Mouse (Mus musculus) limb, embryonic 11.5 days (tissue): ENCODE measurements around the gene Prpf6. TPM values are rescaled to one million over a fixed set of nuclear protein-coding genes. Genes with fewer than 3 reads are reported as not detected.

Source experiments
- ATAC-seq: fragments of 200-750 bp; cut with Nextera tagmentation; 2 replicates; pipeline ENCODE4 v1.8.0; 2017; ENCODE audit warnings: low read depth; ENCODE audit not compliant: insufficient number of reproducible peaks, low FRiP score, low TSS enrichment
- DNase-seq: peaks from one replicate; pipeline ENCODE4 v3.0.0-alpha.2; 2015; ENCODE audit warnings: low spot score
- H3K27ac ChIP-seq: fragments of 300-500 bp; sonication (generic); replicated peaks from 2 replicates; pipeline ENCODE4 v1.5.1; 2014; ENCODE audit warnings: low read depth, mild to moderate bottlenecking, low read length
- H3K27me3 ChIP-seq: fragments of 300-500 bp; sonication (generic); 2 replicates; pipeline ENCODE4 v1.6.1; 2014; ENCODE audit warnings: mild to moderate bottlenecking, low read length, mixed read lengths; ENCODE audit not compliant: control insufficient read depth, insufficient read depth
- H3K36me3 ChIP-seq: fragments of 300-500 bp; sonication (generic); 2 replicates; pipeline ENCODE4 v1.6.1; 2014; ENCODE audit warnings: mild to moderate bottlenecking, low read length, moderate library complexity, mixed read lengths; ENCODE audit not compliant: control insufficient read depth, insufficient read depth
- H3K4me1 ChIP-seq: fragments of 300-500 bp; sonication (generic); 2 replicates; pipeline ENCODE4 v1.6.1; 2014; ENCODE audit warnings: low read length, mixed read lengths; ENCODE audit not compliant: control insufficient read depth, insufficient read depth
- H3K4me2 ChIP-seq: fragments of 300-500 bp; sonication (generic); 2 replicates; pipeline ENCODE4 v1.6.1; 2014; ENCODE audit warnings: low read depth, mild to moderate bottlenecking, moderate library complexity; ENCODE audit not compliant: severe bottlenecking
- H3K4me3 ChIP-seq: fragments of 300-500 bp; sonication (generic); 2 replicates; pipeline ENCODE4 v1.5.1; 2014; ENCODE audit warnings: low read depth, low read length
- H3K9ac ChIP-seq: fragments of 300-500 bp; sonication (generic); 2 replicates; pipeline ENCODE4 v1.6.1; 2014; ENCODE audit warnings: mild to moderate bottlenecking, low read length
- H3K9me3 ChIP-seq: fragments of 300-500 bp; sonication (generic); 2 replicates; pipeline ENCODE4 v1.6.1; 2016; ENCODE audit warnings: low read length; ENCODE audit not compliant: control insufficient read depth
- WGBS: fragments of 180-500 bp; shearing (Covaris S2); extraction: QIAGEN DNeasy Blood & Tissue Kit; methylation state at CpG from one replicate; pipeline ENCODE4 v1.1.7; 2014; 5-methylcytosine and 5-hydroxymethylcytosine counted together
- polyA plus RNA-seq: library from polyadenylated mRNA; unstranded; fragments of >200 nt; fragmentation: Nextera tagmentation; extraction: Ambion mirVana; gene quantifications from 2 replicates; pipeline ENCODE4 v1.2.1, GENCODE M21; 2014

The Prpf6 gene
- polyA plus RNA-seq, 1 experiment from 2014 or later, result 78.7 TPM

DNA sequence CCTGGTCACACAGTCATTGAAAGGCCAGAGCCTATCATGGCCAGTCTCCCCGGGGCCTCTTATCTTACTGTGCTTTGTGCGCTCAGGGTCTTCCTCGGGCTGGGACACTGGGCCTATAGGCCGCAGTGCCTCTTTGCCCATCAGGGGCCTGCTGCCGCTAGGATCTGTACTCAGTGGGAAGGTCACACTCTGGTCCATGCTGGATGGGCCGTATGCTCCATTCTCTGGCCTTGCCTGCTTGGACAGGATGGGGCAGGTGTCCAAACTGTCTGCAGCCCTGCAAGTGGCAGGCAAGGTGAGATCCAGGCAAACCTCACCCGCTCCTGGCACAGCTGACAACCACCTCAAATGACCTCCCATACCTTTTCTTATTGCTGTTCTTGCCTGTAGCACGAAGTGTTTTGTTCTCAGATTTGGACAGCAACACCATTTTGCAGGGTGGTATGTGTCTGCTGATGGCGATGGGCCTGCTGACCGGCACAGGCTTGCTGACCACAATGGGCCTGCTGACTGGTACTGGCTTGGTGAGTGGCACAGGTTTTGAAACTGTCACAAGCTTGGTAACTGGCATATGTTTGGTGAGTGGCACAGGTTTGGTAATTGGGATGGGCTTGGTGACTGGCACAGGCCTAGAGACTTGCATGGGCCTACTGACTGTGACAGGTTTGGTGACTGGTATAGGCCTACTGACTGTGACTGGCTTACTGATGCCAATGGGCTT lies 2.5 kb upstream of the Prpf6 start:
- ATAC-seq, result no peak

DNA sequence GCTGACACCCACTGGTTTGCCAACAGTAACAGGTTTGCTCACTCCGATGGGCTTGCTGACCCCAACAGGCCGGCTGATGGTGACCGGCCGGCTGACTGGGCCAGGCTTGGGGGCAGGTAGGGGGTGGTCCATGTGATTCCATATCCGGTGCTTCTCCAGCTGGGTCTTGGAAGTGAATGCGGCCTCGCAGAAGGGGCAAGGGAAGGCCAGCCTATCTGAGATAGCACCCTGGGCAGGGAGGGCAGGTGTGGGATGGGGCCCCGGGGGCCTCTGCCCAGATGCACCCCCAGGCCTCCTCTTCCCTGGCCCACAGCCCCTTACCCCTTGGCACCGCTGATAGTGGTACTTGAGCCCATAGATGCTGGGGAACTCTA lies 1.9 kb upstream of the Prpf6 start:
- ATAC-seq (no peak), DNase-seq (no peak)
- WGBS, result 88% methylated on average over 9 of the region's 9 CpGs
- H3K9me3 ChIP-seq, result no peaks in the 10 kb centered on the region
- H3K36me3 ChIP-seq, result peaks cover 29% of the 10 kb centered on the region
- no peak overlapping the region for H3K27ac ChIP-seq
- no peak overlapping the region for H3K4me2 ChIP-seq
- H3K4me1 ChIP-seq, result peaks cover 5% of the 10 kb centered on the region
- H3K9ac ChIP-seq, result no peak overlapping the region
- no peaks in the 10 kb centered on the region for H3K27me3 ChIP-seq
- no peak overlapping the region for H3K4me3 ChIP-seq

More for the DNA sequence above, 2.5 kb upstream of the Prpf6 start:
- Histone ChIP-seq H3K36me3 (peaks cover 33% of the 10 kb centered on the region), H3K27ac (no peak overlapping the region), H3K27me3 (no peaks in the 10 kb centered on the region), H3K4me3 (no peak overlapping the region), H3K9me3 (no peaks in the 10 kb centered on the region), H3K4me2 (no peak overlapping the region), H3K9ac (no peak overlapping the region), H3K4me1 (peaks cover 5% of the 10 kb centered on the region)
- 95% methylated on average over 10 of the region's 10 CpGs for WGBS
- DNase-seq, result no peak

DNA sequence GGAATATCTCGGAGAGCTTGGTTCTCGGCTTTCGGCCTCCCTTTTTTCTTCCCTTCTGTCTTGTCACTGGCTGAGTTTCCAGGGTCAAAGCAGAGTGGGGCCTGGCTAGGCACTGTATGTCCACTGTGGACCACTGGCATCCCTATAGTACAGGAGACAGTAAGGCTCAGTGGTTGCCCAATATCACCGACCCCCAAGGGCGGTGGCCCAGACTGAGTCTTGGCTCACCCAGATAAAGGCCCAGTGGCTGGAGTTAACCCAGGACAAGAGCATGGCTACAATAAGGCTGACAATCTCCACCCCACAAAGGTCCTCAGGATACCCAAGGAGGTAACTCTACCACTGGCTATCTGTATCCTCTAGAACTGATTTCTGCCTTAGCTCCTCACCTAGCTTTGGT lies 1.2 kb upstream of the Prpf6 start:
- 100% methylated on average over 5 of the region's 5 CpGs for WGBS
- H3K27me3 ChIP-seq, result no peaks in the 10 kb centered on the region
- peaks cover 26% of the 10 kb centered on the region for H3K36me3 ChIP-seq
- no peak overlapping the region for H3K9ac ChIP-seq
- H3K4me2 ChIP-seq, result no peak overlapping the region
- no peak for ATAC-seq
- H3K9me3 ChIP-seq, result no peaks in the 10 kb centered on the region
- H3K27ac ChIP-seq, result no peak overlapping the region
- no peak for DNase-seq
- H3K4me1 ChIP-seq, result peaks cover 5% of the 10 kb centered on the region
- no peak overlapping the region for H3K4me3 ChIP-seq

DNA sequence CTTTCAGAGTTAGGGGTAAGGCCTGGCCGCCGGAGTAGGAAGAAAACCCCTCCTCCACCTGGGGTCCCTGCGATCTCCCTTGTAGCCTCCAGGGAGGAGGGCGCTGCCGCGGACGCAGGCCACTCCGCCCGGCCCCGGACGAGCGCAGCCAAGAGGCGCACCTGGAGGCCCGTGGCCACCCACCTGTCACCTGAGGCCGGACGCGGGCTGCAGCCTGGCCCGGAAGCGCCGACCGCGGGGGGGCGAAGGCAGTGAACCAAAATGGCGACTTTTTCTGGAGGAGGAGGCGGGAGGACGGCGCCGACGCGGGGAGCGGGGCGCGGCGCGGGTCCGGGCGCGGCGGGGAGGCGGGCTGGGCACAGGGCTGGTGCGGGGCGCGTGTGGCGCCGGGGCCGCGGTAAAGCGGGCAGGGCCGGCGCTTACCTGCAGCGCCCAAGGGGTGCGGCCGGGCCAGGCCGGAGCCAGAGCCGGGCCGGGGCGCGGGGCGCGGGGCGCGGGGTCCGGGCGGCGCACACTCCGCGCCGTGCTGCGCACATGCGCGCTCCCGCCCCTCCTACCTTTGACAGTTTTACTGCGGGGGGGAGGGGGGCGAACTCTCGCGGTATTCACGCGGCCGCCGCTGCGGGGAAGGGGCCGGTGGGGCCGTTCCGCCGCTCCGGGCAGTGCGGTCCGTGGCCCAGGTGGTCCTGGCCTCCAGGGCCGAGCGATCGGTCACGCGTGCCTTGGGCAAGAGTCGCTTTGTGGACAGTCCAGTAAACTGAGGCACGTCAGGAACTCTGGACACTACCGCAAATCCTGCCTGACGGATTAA lies 768 bp downstream of the Prpf6 start, which contains the start of gene Zfp512b:
Gene Zfp512b (minus strand): TSS at position 573 of the 811 bp plus-strand sequence.
- under 1% methylated on average over 65 of the region's 97 CpGs for WGBS
- Histone ChIP-seq H3K36me3 (peaks cover 11% of the 10 kb centered on the region), H3K9me3 (no peaks in the 10 kb centered on the region), H3K4me1 (peaks cover 5% of the 10 kb centered on the region), H3K4me3 (peak within 1 kb of the TSS; percentile 83), H3K9ac (peak within 1 kb of the TSS; percentile 89), H3K27me3 (no peaks in the 10 kb centered on the region), H3K4me2 (peak within 1 kb of the TSS; percentile 79), H3K27ac (peak within 1 kb of the TSS; percentile 57)
- ATAC-seq, result peak; percentile 88
- DNase-seq, result peak; percentile 84

DNA sequence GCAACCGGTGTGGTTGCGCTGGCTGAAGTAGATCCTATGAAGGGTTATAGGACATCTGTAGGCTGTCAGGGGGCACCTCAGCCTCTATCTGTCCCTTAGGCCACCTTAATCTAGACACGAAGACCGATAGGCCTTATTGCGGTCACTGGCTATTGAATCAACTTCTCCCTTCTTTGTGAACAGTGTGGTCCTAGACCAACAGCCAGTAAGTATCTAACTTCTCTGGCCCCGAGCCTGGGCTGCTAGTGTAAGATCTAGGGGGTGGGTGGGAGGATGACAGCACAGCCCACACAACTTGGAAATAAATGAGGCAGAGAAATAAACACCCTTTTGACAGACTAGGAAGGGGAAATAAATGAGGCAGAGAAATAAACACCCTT lies 1.4 kb downstream of the Prpf6 start:
- Histone ChIP-seq H3K4me2 (peak overlapping the region; percentile 79), H3K9ac (peak overlapping the region; percentile 89), H3K27me3 (no peaks in the 10 kb centered on the region), H3K4me1 (peaks cover 5% of the 10 kb centered on the region), H3K9me3 (no peaks in the 10 kb centered on the region), H3K4me3 (peak overlapping the region; percentile 83), H3K27ac (0 out of 2 replicates have a peak overlapping the region, but pooled peaks have one; percentile 23), H3K36me3 (peaks cover 11% of the 10 kb centered on the region)
- 6% methylated on average over 6 of the region's 6 CpGs for WGBS
- DNase-seq (no peak), ATAC-seq (peak; percentile 15; the same call in 1 of the 2 replicates)

DNA sequence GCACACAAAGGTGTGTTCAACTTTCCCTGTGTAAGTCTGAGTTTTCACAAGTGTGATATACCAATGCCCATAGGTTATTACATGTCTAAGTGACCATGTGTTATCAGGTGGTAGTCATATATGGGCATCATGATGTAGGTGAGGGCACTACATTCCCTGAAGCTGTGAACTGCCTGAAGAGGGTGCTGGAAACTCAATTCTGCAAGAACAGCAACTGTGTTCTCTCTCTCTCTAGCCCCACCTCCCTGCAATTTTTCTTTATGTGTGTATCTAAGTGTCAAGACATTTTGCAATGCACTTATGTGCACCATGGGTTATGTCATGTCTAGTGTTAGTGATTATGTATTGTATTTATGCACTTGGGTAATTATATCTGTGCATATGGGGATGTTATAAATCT lies 2.3 kb downstream of the Prpf6 start:
- Histone ChIP-seq H3K27ac (no peak overlapping the region), H3K36me3 (peaks cover 6% of the 10 kb centered on the region), H3K9ac (no peak overlapping the region), H3K4me3 (no peak overlapping the region), H3K9me3 (no peaks in the 10 kb centered on the region), H3K4me1 (peaks cover 7% of the 10 kb centered on the region), H3K4me2 (no peak overlapping the region), H3K27me3 (no peaks in the 10 kb centered on the region; the same call in 1 of the 2 replicates)
- DNase-seq, result no peak
- ATAC-seq, result no peak

DNA sequence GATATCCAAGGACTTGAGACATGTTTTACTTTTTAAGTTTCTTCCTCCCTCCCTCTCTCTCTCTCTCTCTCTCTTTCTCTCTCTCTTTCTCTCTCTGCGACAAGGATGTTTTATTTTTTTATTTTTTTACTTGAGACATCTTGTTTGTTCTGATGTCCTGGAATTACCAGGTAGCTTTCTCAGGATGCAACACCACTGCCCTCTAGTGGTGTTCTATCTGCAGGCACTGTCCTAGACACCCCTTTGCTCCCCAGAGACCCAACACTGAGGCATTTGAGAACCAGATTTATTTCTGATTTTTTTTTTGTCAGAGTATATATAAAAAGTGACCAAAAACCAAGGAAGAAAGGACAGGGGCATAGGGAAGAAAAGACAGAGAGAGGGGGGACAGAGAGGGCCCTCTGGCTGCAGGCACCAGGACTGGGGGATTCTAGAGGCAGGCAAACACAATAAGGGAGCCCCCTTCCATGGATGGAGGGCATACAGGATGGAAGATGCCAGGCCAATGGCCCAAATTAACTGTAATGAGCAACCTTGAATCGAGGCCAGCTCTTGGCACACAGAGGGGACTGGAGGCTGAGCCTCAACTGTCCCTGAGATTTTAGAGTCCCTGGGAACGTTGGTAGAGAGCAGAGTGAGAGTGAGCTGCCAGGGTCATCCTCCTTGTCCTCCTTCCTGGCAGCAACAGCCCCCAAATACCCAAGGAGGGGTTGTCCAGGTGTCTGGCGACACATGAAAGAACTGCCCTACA lies 3.5 kb downstream of the Prpf6 start:
- DNase-seq (no peak), ATAC-seq (no peak)
- no peaks in the 10 kb centered on the region; the same call in 1 of the 2 replicates for H3K36me3 ChIP-seq
- no peak overlapping the region for H3K27ac ChIP-seq
- H3K9me3 ChIP-seq, result no peaks in the 10 kb centered on the region
- H3K4me2 ChIP-seq, result no peak overlapping the region
- no peak overlapping the region for H3K4me3 ChIP-seq
- 73% methylated on average over 4 of the region's 4 CpGs for WGBS
- no peaks in the 10 kb centered on the region; the same call in 1 of the 2 replicates for H3K27me3 ChIP-seq
- peaks cover 7% of the 10 kb centered on the region for H3K4me1 ChIP-seq
- no peak overlapping the region for H3K9ac ChIP-seq
